Mouse (Mus musculus): ENCODE results near the gene Grik5. TPM values are rescaled to one million over a fixed set of nuclear protein-coding genes. Genes with fewer than 3 reads are reported as not detected.

The Grik5 gene
- polyA plus RNA-seq, 1 experiment from 2014 or later, result 4.5 TPM

GRCm38 (mm10) chr7:25076296-25076662, 4.1 kb upstream of the Grik5 start:
- H3K4me3 ChIP-seq, result peak overlapping the region; percentile 79
- peaks cover 61% of the 10 kb centered on the region for H3K4me1 ChIP-seq
- 20% methylated on average over 7 of the region's 7 CpGs for WGBS
- DNase-seq (ENCODE audit: low spot score), result no peak
- peaks cover 26% of the 10 kb centered on the region for H3K36me3 ChIP-seq (replicated peaks)
- no peaks in the 10 kb centered on the region for H3K9me3 ChIP-seq
- peak overlapping the region; percentile 94 for H3K27ac ChIP-seq (replicated peaks)
- no peaks in the 10 kb centered on the region for H3K27me3 ChIP-seq (replicated peaks; ENCODE audit: low read depth, poor library complexity, severe bottlenecking)

GRCm38 (mm10) chr7:25073924-25074323, 1.8 kb upstream of the Grik5 start:
- Histone ChIP-seq H3K9me3 (no peaks in the 10 kb centered on the region), H3K27me3 (replicated peaks; ENCODE audit: low read depth, poor library complexity, severe bottlenecking) (no peaks in the 10 kb centered on the region), H3K4me1 (peaks cover 76% of the 10 kb centered on the region), H3K4me3 (no peak overlapping the region), H3K36me3 (replicated peaks) (peaks cover 11% of the 10 kb centered on the region), H3K27ac (replicated peaks) (peak overlapping the region; percentile 95)
- DNase-seq (ENCODE audit: low spot score), result no peak
- 82% methylated on average over 8 of the region's 8 CpGs for WGBS

GRCm38 (mm10) chr7:25072716-25073390, 707 bp upstream of the Grik5 start:
- H3K36me3 ChIP-seq (replicated peaks), result peaks cover 18% of the 10 kb centered on the region
- H3K4me3 ChIP-seq, result peak overlapping the region; percentile 82
- H3K9me3 ChIP-seq, result no peaks in the 10 kb centered on the region
- H3K4me1 ChIP-seq, result peaks cover 72% of the 10 kb centered on the region
- H3K27ac ChIP-seq (replicated peaks), result peak overlapping the region; percentile 95
- DNase-seq (ENCODE audit: low spot score), result peak; percentile 82
- WGBS, result under 1% methylated on average over 32 of the region's 33 CpGs
- H3K27me3 ChIP-seq (replicated peaks; ENCODE audit: low read depth, poor library complexity, severe bottlenecking), result no peaks in the 10 kb centered on the region

GRCm38 (mm10) chr7:25068724-25069123, 3.4 kb downstream of the Grik5 start:
- H3K27ac ChIP-seq (replicated peaks), result no peak overlapping the region
- DNase-seq (ENCODE audit: low spot score), result peak; percentile 34
- H3K4me1 ChIP-seq, result peaks cover 54% of the 10 kb centered on the region
- WGBS, result 19% methylated on average over 2 of the region's 2 CpGs
- H3K36me3 ChIP-seq (replicated peaks), result peaks cover 58% of the 10 kb centered on the region
- peak overlapping the region; percentile 11; the same call in 1 of the 2 replicates for H3K4me3 ChIP-seq
- no peaks in the 10 kb centered on the region for H3K27me3 ChIP-seq (replicated peaks; ENCODE audit: low read depth, poor library complexity, severe bottlenecking)
- H3K9me3 ChIP-seq, result no peaks in the 10 kb centered on the region

GRCm38 (mm10) chr7:25067909-25068656, 4.1 kb downstream of the Grik5 start:
- Histone ChIP-seq H3K27me3 (replicated peaks; ENCODE audit: low read depth, poor library complexity, severe bottlenecking) (no peaks in the 10 kb centered on the region), H3K36me3 (replicated peaks) (peaks cover 64% of the 10 kb centered on the region), H3K4me3 (0 out of 2 replicates have a peak overlapping the region, but pooled peaks have one; percentile 11), H3K27ac (replicated peaks) (no peak overlapping the region), H3K4me1 (peaks cover 48% of the 10 kb centered on the region), H3K9me3 (no peaks in the 10 kb centered on the region)
- DNase-seq (ENCODE audit: low spot score), result no peak
- WGBS, result 89% methylated on average over 22 of the region's 22 CpGs

DNA sequence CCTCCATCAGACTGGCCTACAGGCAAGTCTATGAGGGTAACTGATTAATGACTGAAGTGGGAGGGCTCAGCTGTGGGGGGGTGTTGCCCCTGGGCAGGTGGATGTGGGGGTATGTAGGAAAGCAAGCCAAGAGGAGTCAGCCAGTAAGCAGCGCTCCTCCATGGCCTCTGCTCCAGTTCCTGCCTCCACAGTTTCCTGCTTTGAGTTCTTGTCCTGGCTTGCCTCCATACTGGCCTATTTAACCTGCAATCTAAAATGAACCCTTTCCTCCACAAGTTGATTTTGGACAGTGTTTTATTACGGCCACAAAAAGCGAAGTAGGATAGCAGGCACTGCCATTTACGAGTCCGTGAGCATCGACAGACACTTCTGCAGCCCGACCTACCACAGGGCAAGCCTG, 4.8 kb downstream of the Grik5 start:
- WGBS, result 92% methylated on average over 7 of the region's 7 CpGs
- Histone ChIP-seq H3K9me3 (no peaks in the 10 kb centered on the region), H3K27ac (replicated peaks) (no peak overlapping the region), H3K4me1 (peaks cover 41% of the 10 kb centered on the region), H3K4me3 (no peak overlapping the region), H3K36me3 (replicated peaks) (peaks cover 72% of the 10 kb centered on the region), H3K27me3 (replicated peaks; ENCODE audit: low read depth, poor library complexity, severe bottlenecking) (no peaks in the 10 kb centered on the region)
- no peak for DNase-seq (ENCODE audit: low spot score)

DNA sequence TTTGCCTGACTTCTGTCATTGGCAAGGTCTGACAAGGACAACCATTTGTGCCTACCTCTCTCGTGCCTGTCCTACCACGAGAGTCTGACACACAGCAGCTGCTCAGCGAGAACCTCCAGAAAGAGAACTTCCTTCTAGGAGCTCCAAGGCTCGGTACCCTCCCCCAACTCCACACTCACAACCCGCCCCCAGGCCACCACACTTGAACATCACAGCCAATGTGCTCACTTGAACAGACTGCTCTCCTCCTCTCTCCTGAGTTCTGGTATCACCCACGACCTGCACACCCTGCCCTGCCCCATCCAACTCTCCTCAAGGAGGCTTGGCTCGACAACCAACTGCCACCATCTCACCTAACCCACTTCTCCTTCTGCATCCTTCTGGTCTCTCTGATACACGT, 8.2 kb downstream of the Grik5 start:
- peaks cover 97% of the 10 kb centered on the region for H3K36me3 ChIP-seq (replicated peaks)

DNA sequence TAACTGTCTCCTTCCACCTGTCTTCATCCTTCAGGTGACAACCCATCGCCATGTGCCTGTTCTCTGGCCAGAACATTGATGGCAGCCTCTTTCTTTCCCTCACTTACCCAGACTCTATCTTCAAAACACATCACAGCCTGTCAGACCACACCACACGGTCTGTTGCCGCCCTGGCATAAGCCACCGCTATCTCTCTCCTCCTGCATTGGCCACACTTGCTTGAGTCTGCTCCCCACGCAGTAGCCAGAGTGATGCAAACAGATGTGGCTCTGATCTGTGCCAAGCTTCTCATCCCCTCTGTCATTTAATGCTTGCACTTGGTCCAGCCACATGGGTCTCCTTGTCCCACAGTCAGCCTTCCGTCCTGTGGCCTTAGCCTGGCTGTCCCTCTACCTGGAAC, 8.8 kb downstream of the Grik5 start:
- no peak overlapping the region for H3K4me3 ChIP-seq
- no peaks in the 10 kb centered on the region for H3K27me3 ChIP-seq (replicated peaks; ENCODE audit: low read depth, poor library complexity, severe bottlenecking)
- WGBS, result 94% methylated on average over 6 of the region's 6 CpGs
- H3K27ac ChIP-seq (replicated peaks), result no peak overlapping the region
- H3K36me3 ChIP-seq (replicated peaks), result peaks cover 98% of the 10 kb centered on the region
- H3K4me1 ChIP-seq, result 0 out of 2 replicates have a peak, but pooled peaks cover 1% of the 10 kb centered on the region
- no peaks in the 10 kb centered on the region for H3K9me3 ChIP-seq
- DNase-seq (ENCODE audit: low spot score), result no peak

More for the DNA sequence above, 8.2 kb downstream of the Grik5 start:
- Histone ChIP-seq H3K4me1 (peaks cover 7% of the 10 kb centered on the region; the same call in 1 of the 2 replicates), H3K4me3 (no peak overlapping the region), H3K9me3 (no peaks in the 10 kb centered on the region), H3K27ac (replicated peaks) (no peak overlapping the region), H3K27me3 (replicated peaks; ENCODE audit: low read depth, poor library complexity, severe bottlenecking) (no peaks in the 10 kb centered on the region)
- no peak for DNase-seq (ENCODE audit: low spot score)
- 87% methylated on average over 8 of the region's 8 CpGs for WGBS

DNA sequence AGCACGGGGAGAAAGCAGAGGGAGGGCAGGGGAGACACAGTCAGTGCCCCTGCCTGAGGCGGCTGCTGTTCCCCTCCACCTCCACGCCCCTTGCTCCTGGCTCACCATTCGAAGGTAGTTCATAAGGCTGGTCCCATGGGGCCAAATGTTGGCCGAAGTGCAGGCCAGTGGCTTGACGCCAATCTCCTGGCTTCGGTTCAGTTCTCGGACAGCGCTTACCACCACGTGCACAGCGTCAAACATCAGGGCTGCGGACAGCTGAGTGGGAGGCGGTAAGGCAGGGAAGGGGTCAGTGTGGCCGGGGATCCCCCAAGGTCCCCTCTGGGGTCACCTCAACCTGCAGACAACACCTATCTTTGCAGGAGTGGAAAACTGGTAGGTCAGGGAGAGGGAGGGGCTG, 13.3 kb downstream of the Grik5 start:
- no peak overlapping the region for H3K27ac ChIP-seq (replicated peaks)
- H3K27me3 ChIP-seq (replicated peaks; ENCODE audit: low read depth, poor library complexity, severe bottlenecking), result no peaks in the 10 kb centered on the region
- H3K4me1 ChIP-seq, result no peaks in the 10 kb centered on the region
- 93% methylated on average over 14 of the region's 14 CpGs for WGBS
- no peak for DNase-seq (ENCODE audit: low spot score)
- H3K9me3 ChIP-seq, result no peaks in the 10 kb centered on the region; the same call in 1 of the 2 replicates
- no peak overlapping the region for H3K4me3 ChIP-seq
- H3K36me3 ChIP-seq (replicated peaks), result peaks cover 97% of the 10 kb centered on the region

- DNase-seq (ENCODE audit: low spot score), result no peak
- no peaks in the 10 kb centered on the region; the same call in 1 of the 2 replicates for H3K9me3 ChIP-seq
- H3K4me1 ChIP-seq, result no peaks in the 10 kb centered on the region
- H3K27ac ChIP-seq (replicated peaks), result no peak overlapping the region
- WGBS, result 90% methylated on average over 8 of the region's 8 CpGs
- no peak overlapping the region for H3K4me3 ChIP-seq
- H3K27me3 ChIP-seq (replicated peaks; ENCODE audit: low read depth, poor library complexity, severe bottlenecking), result no peaks in the 10 kb centered on the region
- peaks cover 97% of the 10 kb centered on the region for H3K36me3 ChIP-seq (replicated peaks)
These were observed 13.8 kb downstream of the Grik5 start for GRCm38 (mm10) chr7:25058394-25058793.

GRCm38 (mm10) chr7:25057888-25058287, 14.3 kb downstream of the Grik5 start:
- Histone ChIP-seq H3K27ac (replicated peaks) (no peak overlapping the region), H3K4me3 (no peak overlapping the region), H3K36me3 (replicated peaks) (peaks cover 97% of the 10 kb centered on the region), H3K27me3 (replicated peaks; ENCODE audit: low read depth, poor library complexity, severe bottlenecking) (no peaks in the 10 kb centered on the region), H3K9me3 (no peaks in the 10 kb centered on the region; the same call in 1 of the 2 replicates), H3K4me1 (no peaks in the 10 kb centered on the region)
- no peak for DNase-seq (ENCODE audit: low spot score)
- WGBS, result 91% methylated on average over 5 of the region's 5 CpGs

GRCm38 (mm10) chr7:25056951-25057350, 15.2 kb downstream of the Grik5 start:
- 82% methylated on average over 4 of the region's 4 CpGs for WGBS

DNA sequence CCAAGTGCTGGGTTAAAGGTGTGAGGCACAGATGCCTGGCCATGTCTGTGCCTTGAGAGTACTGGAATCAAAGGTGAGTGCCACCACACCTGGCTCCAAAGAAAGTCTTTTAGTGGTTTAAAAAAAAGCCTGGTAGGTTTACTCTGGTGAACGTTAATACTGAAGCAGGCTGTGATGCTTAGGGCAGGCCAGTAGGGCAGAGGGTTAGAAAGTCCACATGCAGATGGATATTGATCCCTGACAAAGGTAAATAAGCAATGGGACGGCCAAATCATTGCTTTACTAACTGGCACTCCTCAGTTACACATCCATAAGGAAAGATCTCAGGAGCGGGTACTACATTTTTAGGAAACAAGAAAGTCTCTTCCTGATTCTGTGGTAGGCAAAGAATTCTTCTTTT, 19.6 kb downstream of the Grik5 start:
- Histone ChIP-seq H3K27ac (replicated peaks) (no peak overlapping the region), H3K36me3 (replicated peaks) (peaks cover 95% of the 10 kb centered on the region), H3K4me3 (no peak overlapping the region), H3K27me3 (replicated peaks; ENCODE audit: low read depth, poor library complexity, severe bottlenecking) (no peaks in the 10 kb centered on the region), H3K4me1 (no peaks in the 10 kb centered on the region), H3K9me3 (no peaks in the 10 kb centered on the region; the same call in 1 of the 2 replicates)
- WGBS, result 82% methylated on average over 3 of the region's 3 CpGs
- DNase-seq (ENCODE audit: low spot score), result no peak

More at GRCm38 (mm10) chr7:25056951-25057350, 15.2 kb downstream of the Grik5 start:
- Histone ChIP-seq H3K9me3 (no peaks in the 10 kb centered on the region; the same call in 1 of the 2 replicates), H3K4me1 (no peaks in the 10 kb centered on the region), H3K4me3 (no peak overlapping the region), H3K27ac (replicated peaks) (no peak overlapping the region), H3K27me3 (replicated peaks; ENCODE audit: low read depth, poor library complexity, severe bottlenecking) (no peaks in the 10 kb centered on the region), H3K36me3 (replicated peaks) (peaks cover 97% of the 10 kb centered on the region)
- DNase-seq (ENCODE audit: low spot score), result no peak

Data from embryonic facial prominence, embryonic 10.5 days (tissue).